ENCODE assay signal across 8 mouse cellular contexts in genomic region chr4:129190538-129190937, GRCm38 (mm10). TPM values are rescaled to one million over a fixed set of nuclear protein-coding genes. Genes with fewer than 3 reads are reported as not detected.
DNase-seq lines count a peak whose midpoint lies in the region; ATAC-seq lines count a peak whose summit lies in the region.

No protein-coding gene starts in this region.

- peak overlapping the region; percentile 75 for H3K9ac ChIP-seq in hindbrain, embryonic 14.5 days
- H3K9ac ChIP-seq in liver, embryonic 16.5 days (ENCODE audit: low read depth, low read length) = peak overlapping the region; percentile 94

- H3K4me3 ChIP-seq in embryonic facial prominence, embryonic 10.5 days = peak overlapping the region; percentile 98
- H3K4me3 ChIP-seq in hindbrain, embryonic 14.5 days (replicated peaks; ENCODE audit: low read length) = peak overlapping the region; percentile 83
- H3K4me3 ChIP-seq in liver, embryonic 16.5 days (ENCODE audit: low read depth, low read length) = peak overlapping the region; percentile 92

- H3K9me3 ChIP-seq in embryonic facial prominence, embryonic 10.5 days = no peaks in the 10 kb centered on the region
- no peaks in the 10 kb centered on the region for H3K9me3 ChIP-seq in hindbrain, embryonic 14.5 days (ENCODE audit: control insufficient read depth, low read length)
- H3K9me3 ChIP-seq in liver, embryonic 16.5 days (replicated peaks; ENCODE audit: control insufficient read depth, low read length) = no peaks in the 10 kb centered on the region

- peaks cover 30% of the 10 kb centered on the region for H3K36me3 ChIP-seq in embryonic facial prominence, embryonic 10.5 days (replicated peaks)
- H3K36me3 ChIP-seq in hindbrain, embryonic 14.5 days (replicated peaks; ENCODE audit: control insufficient read depth, insufficient read depth) = peaks cover 2% of the 10 kb centered on the region; the same call in 1 of the 2 replicates
- H3K36me3 ChIP-seq in liver, embryonic 16.5 days (ENCODE audit: control insufficient read depth, insufficient read depth) = peaks cover 4% of the 10 kb centered on the region

- no peak for ATAC-seq in CD4-positive, CD25-positive, alpha-beta regulatory T cell, adult 4 months
- no peak for ATAC-seq in hindbrain, embryonic 14.5 days (ENCODE audit: low FRiP score)
- ATAC-seq in liver, embryonic 16.5 days (ENCODE audit: low read depth) = no peak

- H3K27me3 ChIP-seq in embryonic facial prominence, embryonic 10.5 days (replicated peaks; ENCODE audit: low read depth, poor library complexity, severe bottlenecking) = no peaks in the 10 kb centered on the region
- no peaks in the 10 kb centered on the region for H3K27me3 ChIP-seq in hindbrain, embryonic 14.5 days (ENCODE audit: control insufficient read depth, insufficient read depth, low read length)
- H3K27me3 ChIP-seq in liver, embryonic 16.5 days (ENCODE audit: control insufficient read depth, insufficient read depth, low read depth, low read length) = no peaks in the 10 kb centered on the region

- DNase-seq in CD4-positive, CD25-positive, alpha-beta regulatory T cell, adult 2 months (ENCODE audit: low read depth, low spot score) = peak; percentile 27
- DNase-seq in B cell, adult 2 months = peak; percentile 14 to 20
- no peak for DNase-seq in embryonic facial prominence, embryonic 10.5 days (ENCODE audit: low spot score)
- no peak for DNase-seq in hindbrain, embryonic 14.5 days (ENCODE audit: low spot score)
- DNase-seq in thymus, postnatal 4 days = peak; percentile 35
- DNase-seq in urinary bladder, adult 2 months (ENCODE audit: low spot score) = no peak

- peaks cover 30% of the 10 kb centered on the region for H3K4me1 ChIP-seq in embryonic facial prominence, embryonic 10.5 days
- H3K4me1 ChIP-seq in hindbrain, embryonic 14.5 days (replicated peaks; ENCODE audit: control insufficient read depth, insufficient read depth, low read length) = peaks cover 23% of the 10 kb centered on the region
- peaks cover 33% of the 10 kb centered on the region for H3K4me1 ChIP-seq in liver, embryonic 16.5 days (ENCODE audit: control insufficient read depth, low read depth, low read length)

- peak overlapping the region; percentile 89 for H3K27ac ChIP-seq in embryonic facial prominence, embryonic 10.5 days (replicated peaks)
- H3K27ac ChIP-seq in hindbrain, embryonic 14.5 days = peak overlapping the region; percentile 79; the same call in 1 of the 2 replicates
- peak overlapping the region; percentile 95 for H3K27ac ChIP-seq in liver, embryonic 16.5 days (ENCODE audit: low read length)

- 5% methylated on average over 12 of the region's 12 CpGs for WGBS in embryonic facial prominence, embryonic 10.5 days
- WGBS in hindbrain, embryonic 14.5 days = 5% methylated on average over 12 of the region's 12 CpGs
- WGBS in liver, embryonic 16.5 days (ENCODE audit: insufficient replicate concordance) = 2% methylated on average over 12 of the region's 12 CpGs

- H3K4me2 ChIP-seq in hindbrain, embryonic 14.5 days (replicated peaks) = peak overlapping the region; percentile 86
- peak overlapping the region; percentile 77 for H3K4me2 ChIP-seq in liver, embryonic 16.5 days (ENCODE audit: low read depth, low read length)

RNA-seq across cellular contexts. Expression of gene Yars, which starts 1.0 kb away (rescaled TPM):
- 10 to 100 TPM; 27.4 to 42.1 TPM for polyA plus RNA-seq in CD4-positive, CD25-positive, alpha-beta regulatory T cell, adult 4 months (2017; shearing (Covaris generic))
- polyA plus RNA-seq in embryonic facial prominence, embryonic 10.5 days (2016; fragmentation: Nextera tagmentation; extraction: Ambion mirVana) = 96.0 and 105 TPM in 2 replicates
- 111 and 118 TPM in 2 replicates for polyA plus RNA-seq in hindbrain, embryonic 14.5 days (2014; fragmentation: Nextera tagmentation; extraction: Ambion mirVana)
- 56.4 and 61.8 TPM in 2 replicates for polyA plus RNA-seq in liver, embryonic 16.5 days (2015; fragmentation: Nextera tagmentation; extraction: Ambion mirVana)
- 36.8 and 38.3 TPM in 2 replicates for polyA plus RNA-seq in urinary bladder, adult 2 months (2012; rRNA removed)

RNA-seq across cellular contexts. Expression of gene S100pbp, which starts 1.0 kb away (rescaled TPM):
- 10 to 100 TPM; 20.0 to 26.1 TPM for polyA plus RNA-seq in CD4-positive, CD25-positive, alpha-beta regulatory T cell, adult 4 months (2017; shearing (Covaris generic))
- 29.5 and 29.8 TPM in 2 replicates for polyA plus RNA-seq in embryonic facial prominence, embryonic 10.5 days (2016; fragmentation: Nextera tagmentation; extraction: Ambion mirVana)
- 17.3 and 19.3 TPM in 2 replicates for polyA plus RNA-seq in hindbrain, embryonic 14.5 days (2014; fragmentation: Nextera tagmentation; extraction: Ambion mirVana)
- polyA plus RNA-seq in liver, embryonic 16.5 days (2015; fragmentation: Nextera tagmentation; extraction: Ambion mirVana) = 6.1 and 6.3 TPM in 2 replicates
- polyA plus RNA-seq in urinary bladder, adult 2 months (2012; rRNA removed) = 19.8 and 21.7 TPM in 2 replicates

RNA-seq across cellular contexts. Expression of gene Fndc5, which starts 53.7 kb away (rescaled TPM):
- under 1 TPM; 0.27 to 0.28 TPM for polyA plus RNA-seq in CD4-positive, CD25-positive, alpha-beta regulatory T cell, adult 4 months (2017; shearing (Covaris generic))
- polyA plus RNA-seq in embryonic facial prominence, embryonic 10.5 days (2016; fragmentation: Nextera tagmentation; extraction: Ambion mirVana) = 1.5 TPM in 2 replicates
- polyA plus RNA-seq in hindbrain, embryonic 14.5 days (2014; fragmentation: Nextera tagmentation; extraction: Ambion mirVana) = 14.5 and 15.4 TPM in 2 replicates
- 0.44 and 0.71 TPM in 2 replicates for polyA plus RNA-seq in liver, embryonic 16.5 days (2015; fragmentation: Nextera tagmentation; extraction: Ambion mirVana)
- polyA plus RNA-seq in urinary bladder, adult 2 months (2012; rRNA removed) = 5.9 and 7.1 TPM in 2 replicates

Comparison
In these comparisons a context has a peak if more than half of its experiments do, and no peak if none do; other contexts are left out.
1. DNase-seq: peak in CD4-positive, CD25-positive, alpha-beta regulatory T cell, adult 2 months (single experiment), B cell, adult 2 months (2 of 2) and thymus, postnatal 4 days (single experiment); none in embryonic facial prominence, embryonic 10.5 days (single experiment), hindbrain, embryonic 14.5 days (single experiment) and urinary bladder, adult 2 months (single experiment).
2. Peak in every context shown above with its lines, with median percentiles within 50 percentile points of each other: H3K27ac ChIP-seq and H3K4me3 ChIP-seq.